Mouse (Mus musculus) Patski (cell line): Measurements from ENCODE around the gene Hoxc11. TPM values are rescaled to one million over a fixed set of nuclear protein-coding genes. Genes with fewer than 3 reads are reported as not detected.

Experiments
- ATAC-seq: fragments of 100-300 bp; one replicate; pipeline ENCODE4 v1.8.0; 2021
- CTCF ChIA-PET: fragments of 350-600 bp; sonication (Branson Sonifier 250); formaldehyde crosslinking; loops from one replicate; lab custom pipeline; 2022; ENCODE audit warnings: inconsistent platforms; lab: Charles Lee
- POLR2A ChIA-PET: fragments of 350-600 bp; sonication (Branson Sonifier 250); formaldehyde crosslinking; loops from one replicate; lab custom pipeline; 2022; ENCODE audit warnings: antibody characterized with exemption, inconsistent platforms; lab: Charles Lee
- DNase-seq: peaks from one replicate; pipeline ENCODE4 v3.0.0-alpha.2; 2011; ENCODE audit warnings: low read depth, low spot score
- H3K27me3 ChIP-seq: fragments of 371-371 bp; one replicate; pipeline ENCODE4 v1.5.1; 2021
- CTCF ChIP-seq: fragments of 100-300 bp; IDR thresholded peaks from one replicate; pipeline ENCODE4 v1.5.1; 2021
- in situ Hi-C: fragments of 300-500 bp; cut with MboI; formaldehyde crosslinking; loops from 3 replicates; pipeline ENCODE4 v1.11.1; 2018; ENCODE audit warnings: low pct_unique_long_range_greater_than_20kb, mixed read lengths
- polyA plus RNA-seq: library from polyadenylated mRNA; unstranded; gene quantifications from one replicate; pipeline ENCODE4 v1.2.3, GENCODE M21; 2021

The Hoxc11 gene
- not detected for polyA plus RNA-seq

- H3K27me3 ChIP-seq, result peaks cover 41% of the 10 kb centered on the region
- in situ Hi-C loops, result no loop called here
- TF ChIP-seq CTCF, result no peak
- DNase-seq, result no peak
- no peak for ATAC-seq
- ChIA-PET CTCF (interaction anchor here (1.0 to 1.2 kb wide), 2 partner anchors 10 to 13 kb away, joined by 3 read pairs; partner anchors contain the start of genes Hoxc10 and Hoxc5), POLR2A (interaction anchor here (0.6 kb wide), 1 partner anchor 97 kb away, joined by 3 read pairs; no protein-coding TSS in a partner anchor)
Observed at GRCm38 (mm10) chr15:102954192-102955006, at the start of gene Hoxc11. Gene Hoxc11 (plus strand): TSS chr15:102954427.

GRCm38 (mm10) chr15:102904946-102905345, 49.3 kb upstream of the Hoxc11 start:
- ChIA-PET POLR2A (no interaction called here), CTCF (no interaction called here)
- DNase-seq, result no peak
- in situ Hi-C loops, result no loop called here
- peaks cover 56% of the 10 kb centered on the region for H3K27me3 ChIP-seq
- TF ChIP-seq CTCF, result no peak
- no peak for ATAC-seq

- CTCF ChIA-PET, result no interaction called here
- TF ChIP-seq CTCF, result no peak
- H3K27me3 ChIP-seq, result peaks cover 67% of the 10 kb centered on the region
- in situ Hi-C loops, result no loop called here
- POLR2A ChIA-PET, result no interaction called here
- DNase-seq (no peak), ATAC-seq (no peak)
Observed at GRCm38 (mm10) chr15:102909536-102909935, 44.7 kb upstream of the Hoxc11 start.

- in situ Hi-C loops, result no loop called here
- ATAC-seq, result no peak
- H3K27me3 ChIP-seq, result peaks cover 72% of the 10 kb centered on the region
- ChIA-PET CTCF (no interaction called here), POLR2A (no interaction called here)
- DNase-seq, result no peak
- no peak for TF ChIP-seq CTCF
Observed at GRCm38 (mm10) chr15:102910038-102910437, 44.2 kb upstream of the Hoxc11 start.

- peaks cover 72% of the 10 kb centered on the region for H3K27me3 ChIP-seq
- in situ Hi-C loops, result no loop called here
- TF ChIP-seq CTCF, result no peak
- DNase-seq (no peak), ATAC-seq (no peak)
- ChIA-PET POLR2A (interaction anchor here (0.6 kb wide), 1 partner anchor 50 kb away, joined by 3 read pairs; no protein-coding TSS in a partner anchor), CTCF (no interaction called here)
Observed at GRCm38 (mm10) chr15:102910496-102911095, 43.6 kb upstream of the Hoxc11 start.

- in situ Hi-C loops, result no loop called here
- ChIA-PET CTCF (no interaction called here), POLR2A (no interaction called here)
- no peak for TF ChIP-seq CTCF
- ATAC-seq, result no peak
- H3K27me3 ChIP-seq, result peaks cover 63% of the 10 kb centered on the region
- DNase-seq, result no peak
Observed at GRCm38 (mm10) chr15:102913038-102913585, 41.1 kb upstream of the Hoxc11 start.

DNA sequence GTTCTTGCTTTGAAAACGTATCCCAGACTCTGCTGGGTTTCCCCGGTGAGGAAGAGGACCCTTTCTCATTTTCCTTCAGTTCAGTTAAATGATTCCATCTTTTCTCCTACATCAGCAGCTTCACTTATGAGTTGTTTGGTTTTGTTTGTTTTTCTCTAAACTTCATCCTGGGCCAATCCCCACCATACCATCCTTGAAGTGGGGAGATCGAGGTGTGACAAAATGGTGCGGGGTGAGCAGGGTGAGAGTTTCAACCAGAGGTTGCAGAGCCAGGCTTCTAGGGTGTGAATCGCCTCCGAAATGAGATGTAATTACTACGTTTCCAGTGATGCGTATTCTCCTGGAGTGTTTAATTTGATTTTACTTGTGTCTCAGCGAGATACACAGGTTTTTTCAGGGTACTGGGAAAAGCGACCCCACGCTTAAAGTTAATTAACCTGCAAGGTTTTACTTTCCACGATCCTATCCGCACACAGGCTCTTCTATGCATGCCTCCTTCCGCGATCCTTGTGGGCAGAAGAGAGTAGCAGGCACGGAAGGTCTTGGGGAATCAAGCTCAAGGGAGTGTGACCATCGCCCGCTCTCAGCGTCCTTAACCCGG, 36.2 kb upstream of the Hoxc11 start:
- ATAC-seq (no peak), DNase-seq (no peak)
- CTCF ChIA-PET, result no interaction called here
- in situ Hi-C loops, result no loop called here
- POLR2A ChIA-PET, result no interaction called here
- H3K27me3 ChIP-seq, result peaks cover 45% of the 10 kb centered on the region
- TF ChIP-seq CTCF, result no peak

DNA sequence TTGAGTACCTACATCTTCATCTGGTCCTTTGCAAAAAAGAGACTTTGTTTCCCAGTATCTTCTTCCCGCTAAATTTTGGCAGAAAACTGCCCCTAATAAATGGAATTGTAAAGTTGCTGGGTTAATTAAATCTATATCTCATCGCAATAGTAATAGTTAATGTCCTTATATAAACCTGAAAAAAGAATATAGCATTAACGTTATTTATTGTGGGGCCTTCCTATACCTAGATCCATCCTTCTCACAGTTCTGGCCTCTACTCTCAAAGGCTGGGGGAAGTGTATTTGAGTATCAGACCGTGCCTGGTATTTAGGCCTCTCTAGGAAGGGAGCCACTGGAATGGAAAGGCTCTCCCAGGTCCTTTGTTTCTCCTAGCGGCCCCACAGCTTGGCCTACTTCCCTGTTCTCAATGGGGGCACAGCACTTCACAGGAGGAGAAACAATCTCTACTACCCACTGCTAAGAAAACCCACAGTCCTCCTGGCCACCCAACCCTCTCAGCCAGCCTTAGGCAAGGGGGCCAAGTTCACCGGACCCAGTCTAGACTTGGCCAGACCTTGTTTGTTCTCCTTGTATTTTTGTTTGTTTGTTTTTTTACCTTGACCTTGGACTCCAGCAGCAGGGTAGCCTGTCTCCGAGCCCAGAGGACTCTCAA, 35.5 kb upstream of the Hoxc11 start:
- DNase-seq (no peak), ATAC-seq (no peak)
- CTCF ChIA-PET, result interaction anchor here (0.7 kb wide), 1 partner anchor 16 kb away, joined by 3 read pairs; no protein-coding TSS in a partner anchor
- in situ Hi-C loops, result no loop called here
- TF ChIP-seq CTCF, result no peak
- H3K27me3 ChIP-seq, result peaks cover 39% of the 10 kb centered on the region
- POLR2A ChIA-PET, result no interaction called here

GRCm38 (mm10) chr15:102919336-102920180, 34.7 kb upstream of the Hoxc11 start:
- in situ Hi-C loops, result no loop called here
- TF ChIP-seq CTCF, result no peak
- DNase-seq (no peak), ATAC-seq (no peak)
- H3K27me3 ChIP-seq, result peaks cover 30% of the 10 kb centered on the region
- POLR2A ChIA-PET, result no interaction called here
- CTCF ChIA-PET, result interaction anchor here (0.7 kb wide), 1 partner anchor 15 kb away, joined by 3 read pairs; no protein-coding TSS in a partner anchor
